Mouse (Mus musculus) layer of hippocampus, adult 9-10 months (tissue): Measurements from ENCODE around the gene Smox.

Experiments used
- DNase-seq: peaks from one replicate; pipeline ENCODE4 v3.0.0; 2022; ENCODE audit warnings: low spot score

Gene Smox

GRCm38 (mm10) chr2:131552736-131553400 is 61.6 kb downstream of the Smox start:
- DNase-seq = no peak

GRCm38 (mm10) chr2:131557896-131558295 is 66.6 kb downstream of the Smox start:
- no peak for DNase-seq

DNA sequence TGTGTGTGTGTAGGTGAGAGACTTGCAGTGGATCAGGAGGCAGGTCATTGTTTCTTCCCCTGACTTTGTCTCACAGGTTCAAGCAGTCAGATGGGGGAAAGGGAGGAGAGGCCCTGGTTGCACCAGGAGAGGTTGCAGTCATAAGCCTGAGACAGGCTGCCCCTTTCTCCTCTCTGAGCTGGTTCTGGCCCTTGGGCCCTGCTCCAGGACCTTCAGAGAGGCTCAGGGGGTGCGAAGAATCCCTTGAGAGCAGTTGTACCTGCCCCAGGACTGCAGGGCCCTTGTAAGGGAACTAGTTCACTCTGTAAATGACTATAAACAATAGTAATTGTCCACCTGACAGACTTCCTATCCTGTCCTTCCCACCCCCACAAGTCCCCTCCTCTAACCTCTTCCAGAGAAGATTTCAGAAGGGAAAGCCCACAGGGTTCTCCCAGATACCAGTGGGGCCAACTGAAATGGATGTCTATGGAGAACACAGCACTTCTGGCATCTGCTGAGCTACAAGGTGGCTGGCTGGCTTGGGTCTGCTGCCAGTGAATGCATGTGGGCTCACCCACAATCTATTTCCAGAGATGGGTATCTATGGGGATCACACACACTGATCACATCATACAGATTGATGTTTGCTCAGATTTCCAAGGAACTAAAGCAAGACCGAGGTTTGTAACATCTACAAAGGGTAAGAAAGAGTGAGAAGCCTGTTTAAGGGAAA is 69.1 kb downstream of the Smox start:
- no peak for DNase-seq

- no peak for DNase-seq
These were observed 70.1 kb downstream of the Smox start for GRCm38 (mm10) chr2:131561344-131561870.

GRCm38 (mm10) chr2:131561891-131562585 is 70.7 kb downstream of the Smox start, which contains the start of gene Adra1d:
TSS of gene Adra1d (minus strand) at chr2:131562283.
- DNase-seq = no peak

DNA sequence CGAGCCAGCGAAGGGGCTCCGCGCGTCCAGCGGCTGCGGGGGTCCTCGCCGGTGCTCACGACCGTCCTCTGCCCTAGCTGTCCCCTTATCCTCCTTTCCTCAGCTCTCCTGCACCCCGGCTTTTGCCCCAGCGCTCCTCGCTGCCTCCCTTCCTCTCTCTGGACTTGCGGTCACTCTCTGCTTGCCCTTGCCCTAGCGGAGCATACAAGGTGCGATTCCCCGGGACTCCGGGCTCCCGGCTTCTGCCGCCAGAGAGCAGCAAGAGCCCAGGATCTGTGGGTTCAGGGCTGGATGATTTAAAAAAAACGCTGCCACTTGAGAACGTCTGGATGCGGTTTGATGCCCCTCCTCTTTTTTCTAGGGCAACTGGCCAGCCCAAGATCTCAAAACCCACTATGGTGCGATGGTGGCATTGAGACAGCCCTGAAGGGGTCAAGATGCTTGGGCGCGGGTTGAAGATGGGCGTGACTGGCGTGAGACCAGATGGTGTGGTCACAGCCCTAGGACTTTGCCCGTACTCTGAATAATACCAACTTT is 71.4 kb downstream of the Smox start:
- DNase-seq = no peak
